In genomic region chr2:129234731-129235130, GRCm38 (mm10) we compare ENCODE assay signal across 27 mouse cellular contexts. TPM values are rescaled to one million over a fixed set of nuclear protein-coding genes. Genes with fewer than 3 reads are reported as not detected.
DNase-seq lines count a peak whose midpoint lies in the region; ATAC-seq and TF ChIP-seq lines count a peak whose summit lies in the region.
"Had no signal": no experiment of that assay in that cellular context is flagged by ENCODE, and none has a peak within 500 bp of the region (broad histone marks: within the 10 kb centered on the region; RNA-seq: fewer than 3 reads in every experiment).

No protein-coding gene starts in this region.

- H3K9me3 ChIP-seq in heart, embryonic 11.5 days (replicated peaks; ENCODE audit: control insufficient read depth, low read length): no peaks in the 10 kb centered on the region
- no peaks in the 10 kb centered on the region for H3K9me3 ChIP-seq in liver, embryonic 12.5 days (replicated peaks)
- H3K9me3 ChIP-seq: intestine, embryonic 15.5 days; limb, embryonic 13.5 days; neural tube, embryonic 15.5 days had no signal

- no peaks in the 10 kb centered on the region for H3K36me3 ChIP-seq in heart, embryonic 11.5 days (ENCODE audit: control insufficient read depth, insufficient read depth, low read length)
- H3K36me3 ChIP-seq in liver, embryonic 12.5 days: no peaks in the 10 kb centered on the region
- no peaks in the 10 kb centered on the region for H3K36me3 ChIP-seq in thymus, adult 2 months (ENCODE audit: control insufficient read depth, insufficient read depth, low read length)
- H3K36me3 ChIP-seq: intestine, embryonic 15.5 days; limb, embryonic 13.5 days; neural tube, embryonic 15.5 days had no signal

- no peak for ATAC-seq in heart, embryonic 11.5 days (replicated peaks; ENCODE audit: insufficient number of reproducible peaks, low FRiP score, low TSS enrichment)
- no peak for ATAC-seq in liver, embryonic 12.5 days
- ATAC-seq in common myeloid progenitor, adult 5-6 weeks (replicated peaks; ENCODE audit: low read depth, poor library complexity, severe bottlenecking): 0 out of 2 replicates have a peak, but pooled peaks have one; percentile 29
- ATAC-seq: CD4-positive, CD25-positive, alpha-beta regulatory T cell, adult 4 months; forebrain, embryonic 14.5 days; hindbrain, postnatal 0 days; intestine, embryonic 15.5 days; Patski had no signal

- DNase-seq in heart, postnatal 10 days: no peak
- no peak for DNase-seq in liver
- no peak for DNase-seq in thymus, adult 2 months
- DNase-seq in yolk sac, embryonic 10.5 days (ENCODE audit: low spot score): no peak
- DNase-seq: adrenal gland, postnatal 10 days; cerebellum, adult 8-10 months; cerebellum, postnatal 25 days; gastrocnemius, postnatal 14 days; kidney, adult 2 months; kidney, postnatal 4 days; lung, adult 2 months; lung, postnatal 10 days; midbrain, embryonic 14.5 days; spleen, adult 18-20 months; thymus, postnatal 4 days had no signal

- WGBS in heart, embryonic 11.5 days (ENCODE audit: insufficient replicate concordance): 62% methylated on average over 2 of the region's 2 CpGs
- WGBS in liver, embryonic 12.5 days (ENCODE audit: insufficient replicate concordance): 62% methylated on average over 2 of the region's 2 CpGs
- WGBS in thymus, adult 2 months: 80% methylated on average over 2 of the region's 2 CpGs

- TF ChIP-seq CTCF in thymus, adult 2 months (IDR thresholded peaks at IDR 0.05; ENCODE audit: borderline replicate concordance, control insufficient read depth, extremely low read depth, insufficient read depth, low read length, poor library complexity): no peak

- TF ChIP-seq POLR2A in thymus, adult 2 months (IDR thresholded peaks at IDR 0.05; ENCODE audit: control insufficient read depth, extremely low read depth, insufficient read depth, low read length, poor library complexity): no peak

- 0 out of 2 replicates have a peak, but pooled peaks cover 2% of the 10 kb centered on the region for H3K27me3 ChIP-seq in heart, embryonic 11.5 days (ENCODE audit: control insufficient read depth, insufficient read depth, low read length)
- H3K27me3 ChIP-seq in liver, embryonic 12.5 days (replicated peaks): no peaks in the 10 kb centered on the region
- no peaks in the 10 kb centered on the region for H3K27me3 ChIP-seq in thymus, adult 2 months (ENCODE audit: control insufficient read depth, insufficient read depth, low read length)
- H3K27me3 ChIP-seq: intestine, embryonic 15.5 days; limb, embryonic 13.5 days; neural tube, embryonic 15.5 days; Patski had no signal

- H3K27ac ChIP-seq in heart, embryonic 11.5 days (ENCODE audit: low read depth, low read length): peak overlapping the region; percentile 78; the same call in 1 of the 2 replicates
- peak overlapping the region; percentile 93 for H3K27ac ChIP-seq in liver, embryonic 12.5 days
- H3K27ac ChIP-seq in thymus, adult 2 months (ENCODE audit: control insufficient read depth, insufficient read depth, low read length): no peak overlapping the region
- H3K27ac ChIP-seq: hindbrain, postnatal 0 days; intestine, embryonic 15.5 days; kidney, postnatal 0 days; limb, embryonic 13.5 days; macrophage; neural tube, embryonic 15.5 days had no signal

- no peak overlapping the region for H3K4me3 ChIP-seq in heart, embryonic 11.5 days (ENCODE audit: low read depth, low read length)
- no peak overlapping the region for H3K4me3 ChIP-seq in liver, embryonic 12.5 days
- H3K4me3 ChIP-seq in thymus, adult 2 months (ENCODE audit: control insufficient read depth, insufficient read depth, low read length): no peak overlapping the region
- H3K4me3 ChIP-seq: intestine, embryonic 15.5 days; limb, embryonic 13.5 days; neural tube, embryonic 15.5 days had no signal

- 0 out of 2 replicates have a peak overlapping the region, but pooled peaks have one; percentile 66 for H3K9ac ChIP-seq in heart, embryonic 11.5 days (ENCODE audit: low read depth, low read length)
- H3K9ac ChIP-seq in liver, embryonic 12.5 days: peak overlapping the region; percentile 77
- H3K9ac ChIP-seq: intestine, embryonic 15.5 days; limb, embryonic 13.5 days; neural tube, embryonic 15.5 days had no signal

- intact Hi-C loops in heart, postnatal 10 days (cut with DNase I): no loop called here

- H3K4me2 ChIP-seq in heart, embryonic 11.5 days: peak overlapping the region; percentile 46; the same call in 1 of the 2 replicates
- peak overlapping the region; percentile 67 for H3K4me2 ChIP-seq in liver, embryonic 12.5 days
- H3K4me2 ChIP-seq: intestine, embryonic 15.5 days; limb, embryonic 13.5 days; neural tube, embryonic 15.5 days had no signal

- H3K4me1 ChIP-seq in heart, embryonic 11.5 days (ENCODE audit: control insufficient read depth, insufficient read depth, low read length): peaks cover 16% of the 10 kb centered on the region
- H3K4me1 ChIP-seq in liver, embryonic 12.5 days: peaks cover 82% of the 10 kb centered on the region
- no peaks in the 10 kb centered on the region for H3K4me1 ChIP-seq in thymus, adult 2 months (replicated peaks; ENCODE audit: control insufficient read depth, insufficient read depth, low read length)
- H3K4me1 ChIP-seq: neural tube, embryonic 15.5 days had no signal

RNA-seq across cellular contexts. Expression of gene Slc20a1, which starts 36.2 kb away (rescaled TPM):
- polyA plus RNA-seq in heart, embryonic 11.5 days (2014; fragmentation: Nextera tagmentation; extraction: Ambion mirVana): 46.9 and 49.3 TPM in 2 replicates
- total RNA-seq in heart, postnatal 10 days (2021): 10 to 100 TPM; 15.3 to 18.8 TPM
- polyA plus RNA-seq in liver, embryonic 12.5 days (2016; fragmentation: Nextera tagmentation; extraction: Ambion mirVana): 76.2 and 78.4 TPM in 2 replicates
- total RNA-seq in common myeloid progenitor, adult 5-6 weeks (2017): 114 and 140 TPM in 2 replicates
- 77.3 and 82.0 TPM in 2 replicates for polyA plus RNA-seq in thymus, adult 2 months (2012; rRNA removed)
